Mouse (Mus musculus) T-helper 17 cell (primary cell): ENCODE data around the gene Vps45.

Experiments
- in situ Hi-C, 2 experiments: fragments of 300-600 bp; cut with MboI, MseI; formaldehyde crosslinking; loops; 1 replicate in 1 of 2; 2 replicates in 1 of 2; pipeline ENCODE4 v1.15.1; 2025; ENCODE audit warnings: high pct_unique_total_duplicates in 2 of 2

Gene Vps45

DNA sequence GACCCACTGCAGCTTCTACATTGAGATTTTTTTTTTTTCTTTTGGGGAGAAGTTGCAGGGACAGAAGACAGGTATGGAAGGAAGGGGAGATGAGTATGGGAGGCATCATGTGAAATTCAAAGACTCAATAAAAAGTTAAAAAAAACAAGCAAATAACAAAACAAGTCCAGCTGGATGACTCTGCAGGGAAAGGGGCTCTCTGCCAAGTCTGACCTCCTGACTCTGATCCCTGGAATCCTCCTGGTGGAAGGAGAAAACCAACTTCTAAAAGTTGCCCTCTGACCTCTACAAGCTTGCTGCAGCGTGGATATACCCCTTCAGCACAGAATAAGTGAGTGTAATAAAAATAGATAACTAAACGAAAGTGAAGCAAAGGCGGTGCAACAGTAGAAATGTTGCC lies 20.4 kb upstream of the Vps45 start:
- in situ Hi-C loops, result no loop called here

DNA sequence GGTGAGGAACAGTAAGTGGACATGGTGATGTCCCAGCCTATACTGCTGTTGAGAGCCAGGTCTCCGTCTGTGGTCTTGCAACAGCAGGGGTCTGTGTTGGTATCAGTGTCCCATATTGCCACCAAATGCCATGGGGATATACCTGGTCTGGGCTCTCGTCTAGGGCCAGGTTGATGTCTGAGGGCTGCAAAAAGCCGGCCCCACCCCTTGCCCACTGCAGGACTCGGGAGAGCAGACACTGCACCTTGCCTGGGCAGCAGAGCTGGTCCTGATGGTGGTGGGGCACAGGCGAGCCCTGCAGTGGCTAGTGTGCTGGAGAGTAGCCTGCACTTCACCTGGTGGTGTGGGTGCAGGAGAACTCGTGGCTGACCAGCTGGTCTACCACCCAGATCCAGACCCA lies 19.8 kb upstream of the Vps45 start:
- in situ Hi-C loops, result no loop called here

DNA sequence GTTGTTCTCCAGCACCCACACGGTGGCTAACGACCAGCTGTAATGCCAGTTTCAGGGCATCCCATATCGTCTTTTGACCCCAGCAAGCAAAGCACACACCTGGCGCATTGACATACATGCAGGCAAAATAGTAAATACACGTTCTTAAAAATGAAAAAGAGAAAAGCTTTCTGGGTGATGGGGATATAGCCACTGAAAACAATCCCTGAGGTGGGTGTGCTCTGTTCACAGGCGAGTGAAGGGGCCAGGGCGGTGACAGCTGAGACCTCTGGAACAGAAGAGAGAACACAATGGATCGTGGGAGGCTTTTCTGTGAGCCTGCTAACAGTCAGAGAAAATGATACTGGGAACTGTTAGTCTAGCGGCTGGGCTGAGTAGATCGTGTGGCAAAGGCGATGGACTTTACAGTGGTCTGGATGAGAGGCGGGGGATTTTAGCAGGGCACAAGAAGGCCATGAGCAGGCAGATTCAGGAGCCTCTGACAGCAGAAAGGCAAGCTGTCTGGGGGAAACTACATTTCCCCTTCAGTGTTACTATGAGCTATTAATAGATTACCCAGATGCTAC lies 14.7 kb upstream of the Vps45 start:
- in situ Hi-C loops, result no loop called here

DNA sequence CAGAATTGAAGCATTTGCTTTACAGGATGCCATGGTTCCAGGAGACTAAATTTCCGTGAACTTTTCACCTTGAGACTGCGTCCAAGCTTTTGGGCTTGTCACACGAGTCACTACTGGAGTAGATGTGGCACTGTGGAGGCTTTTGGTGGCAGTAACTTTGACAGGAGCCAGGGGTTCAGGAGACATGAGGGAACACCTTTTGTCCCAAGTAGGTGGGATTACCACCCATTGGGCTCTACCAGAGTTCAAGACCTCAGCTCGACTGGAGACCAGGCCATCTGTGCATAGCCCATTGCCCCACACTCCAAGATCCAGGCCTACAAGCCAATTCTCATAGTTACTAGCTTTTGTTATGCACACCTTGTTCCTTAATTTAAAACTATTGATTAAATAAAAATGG lies 12.0 kb upstream of the Vps45 start:
- in situ Hi-C loops, result no loop called here

DNA sequence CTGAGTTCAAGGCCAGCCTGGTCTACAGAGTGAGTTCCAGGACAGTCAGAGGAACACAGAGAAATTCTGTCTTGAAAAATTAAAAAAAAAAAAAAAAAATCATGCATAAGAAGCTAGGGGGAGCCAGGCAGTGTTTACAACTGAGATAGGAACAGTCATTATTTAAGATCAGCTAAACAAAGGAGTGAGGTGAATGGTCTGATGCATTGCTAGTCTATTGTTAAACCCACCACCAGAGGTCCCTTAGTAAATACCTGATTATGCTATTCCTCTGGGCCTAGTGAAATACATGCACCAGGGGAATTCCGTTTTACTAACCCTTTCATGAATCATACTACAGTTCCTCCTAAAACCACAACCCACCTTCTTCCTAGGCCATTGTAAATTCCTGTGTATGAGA lies 11.3 kb upstream of the Vps45 start:
- in situ Hi-C loops, result no loop called here

DNA sequence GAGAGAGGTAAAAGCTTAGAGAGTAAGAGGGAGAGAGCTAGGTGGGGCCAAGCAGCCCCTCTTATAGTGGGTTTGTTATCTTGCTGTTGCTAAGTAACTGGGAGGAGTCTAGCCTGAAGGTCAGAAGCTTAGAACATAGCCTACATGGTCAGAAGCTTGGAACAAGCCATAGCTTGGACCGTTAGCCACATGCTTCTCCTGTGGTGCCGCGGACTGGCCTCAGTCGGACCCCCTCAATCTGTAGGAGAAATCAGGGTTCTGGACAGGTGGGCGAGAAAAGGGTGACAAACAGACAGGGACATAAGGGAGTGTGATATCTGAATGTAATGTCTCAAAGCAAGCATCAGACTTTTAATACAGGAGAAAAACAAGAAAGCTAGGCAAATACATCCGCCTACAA lies 10.8 kb upstream of the Vps45 start:
- in situ Hi-C loops, result no loop called here

DNA sequence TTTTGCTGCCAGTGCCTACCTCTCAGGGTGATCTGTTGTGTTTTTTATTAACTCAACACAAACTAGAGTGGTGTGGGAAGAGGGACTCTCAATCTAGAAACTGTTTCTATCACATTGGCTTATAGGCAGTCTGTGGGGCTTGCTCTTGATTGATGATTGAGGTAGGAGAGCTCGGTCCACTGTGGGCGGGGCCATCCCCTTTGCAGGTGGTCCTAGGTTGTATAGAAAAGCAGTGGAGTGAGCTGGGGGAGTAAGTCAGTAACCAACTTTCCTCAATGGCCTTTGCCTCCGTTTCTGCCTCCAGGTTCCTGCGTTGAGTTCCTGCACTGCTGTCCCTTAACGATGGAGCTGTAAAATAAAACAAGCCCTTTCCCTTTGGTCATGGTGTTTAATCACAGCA lies 8.5 kb upstream of the Vps45 start:
- in situ Hi-C loops, result no loop called here

DNA sequence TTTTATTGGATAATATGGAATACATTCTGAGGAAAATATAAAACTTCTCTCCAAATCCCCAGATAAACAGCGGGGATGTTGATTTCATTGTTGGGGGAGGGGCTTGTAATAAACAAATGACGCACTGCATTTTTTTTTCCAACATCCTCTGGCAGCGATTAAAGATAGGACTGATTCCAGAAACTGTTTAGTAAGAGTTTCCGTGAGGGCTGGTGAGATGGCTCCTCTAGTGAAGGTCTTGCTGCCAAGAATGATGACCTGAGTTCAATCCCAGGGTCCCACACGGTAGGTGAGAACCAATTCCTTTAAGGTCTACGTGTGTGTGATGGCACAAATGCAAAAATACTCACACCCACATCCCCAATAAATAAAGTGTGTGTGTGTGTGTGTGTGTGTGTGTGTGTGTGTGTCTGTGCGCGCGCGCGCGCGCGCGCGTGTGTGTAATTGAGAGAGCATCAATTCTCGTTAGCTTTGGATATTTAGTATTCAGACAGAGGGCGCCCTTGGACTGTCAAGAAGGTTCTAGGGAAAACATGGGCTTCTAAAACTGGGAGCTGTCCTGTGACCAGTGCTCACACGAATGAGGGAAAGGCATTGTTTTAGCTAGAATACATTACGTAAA lies 7.6 kb upstream of the Vps45 start:
- in situ Hi-C loops, result no loop called here

DNA sequence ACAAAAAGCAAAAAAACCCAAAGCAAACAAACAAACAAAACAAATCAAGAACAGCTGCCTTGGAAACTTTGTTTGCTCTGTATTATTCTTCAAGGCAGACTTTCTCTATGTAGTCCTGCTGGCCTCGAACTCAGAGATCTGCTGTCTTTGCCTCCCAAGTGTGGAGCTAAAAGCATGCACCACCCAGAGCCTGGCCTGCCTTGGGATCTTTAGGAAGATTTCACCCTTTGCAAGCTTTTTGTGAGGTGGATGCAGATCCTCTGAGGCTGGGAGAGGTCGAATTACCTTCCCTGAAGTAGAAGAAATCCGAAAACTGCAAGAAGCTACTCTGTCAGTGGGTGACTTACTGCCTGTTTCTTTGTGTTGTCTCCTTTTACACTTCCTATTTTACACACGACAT lies 6.9 kb upstream of the Vps45 start:
- in situ Hi-C loops, result no loop called here

DNA sequence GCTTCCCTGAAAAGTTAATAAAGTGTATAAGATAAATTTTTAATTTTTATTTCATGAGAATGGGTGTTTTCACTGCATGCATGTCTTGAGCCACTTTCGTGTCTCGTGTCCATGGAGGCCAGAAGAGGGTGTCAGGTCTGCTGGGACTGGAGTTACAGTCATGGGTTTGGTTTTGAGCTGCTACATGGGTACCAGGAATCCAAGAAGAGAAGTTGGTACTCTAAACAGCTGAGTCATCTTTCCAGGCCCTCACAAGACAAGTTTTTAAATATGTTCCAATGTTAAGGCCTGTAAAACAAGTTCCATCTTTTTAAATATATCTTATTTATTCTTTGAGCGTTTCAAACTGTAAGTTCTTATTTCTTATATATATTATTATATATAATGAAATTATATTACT lies 6.0 kb upstream of the Vps45 start:
- in situ Hi-C loops, result no loop called here

DNA sequence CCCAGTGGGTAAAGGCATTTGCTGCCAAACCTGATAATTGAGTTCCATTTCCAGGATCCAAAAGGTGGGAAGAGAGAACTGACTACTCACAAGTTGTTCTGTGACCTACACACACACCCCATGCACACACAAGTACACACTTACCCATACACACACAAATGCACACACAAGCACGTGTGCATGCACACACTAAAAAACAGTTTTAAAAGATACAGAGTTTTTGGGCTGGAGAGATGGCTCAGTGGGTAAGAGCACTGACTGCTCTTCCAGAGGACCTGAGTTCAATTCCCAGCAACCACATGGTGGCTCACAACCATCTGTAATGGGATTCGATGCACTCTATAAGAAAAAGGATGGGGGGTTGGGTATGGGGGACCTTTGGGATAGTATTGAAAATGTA lies 5.0 kb upstream of the Vps45 start:
- in situ Hi-C loops, result no loop called here

DNA sequence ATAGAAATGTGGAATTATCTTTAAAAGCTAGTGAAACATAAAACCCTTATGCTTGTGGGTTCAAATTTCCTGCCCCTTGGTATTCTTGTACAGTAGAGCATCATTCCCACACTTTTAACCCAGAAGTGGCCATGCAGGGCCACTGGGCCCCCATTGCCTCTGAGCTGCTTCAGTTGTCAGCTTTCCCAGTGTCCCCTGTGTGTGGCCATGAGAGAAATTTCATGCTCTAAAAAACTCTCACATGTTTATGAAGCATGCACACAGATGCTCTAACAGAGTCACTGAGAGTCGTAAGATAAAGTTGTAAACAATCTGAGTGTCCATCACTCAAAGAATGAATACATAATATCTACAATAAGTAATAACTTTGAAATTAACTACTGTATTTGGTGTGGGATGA lies 1.9 kb upstream of the Vps45 start:
- in situ Hi-C loops, result no loop called here

DNA sequence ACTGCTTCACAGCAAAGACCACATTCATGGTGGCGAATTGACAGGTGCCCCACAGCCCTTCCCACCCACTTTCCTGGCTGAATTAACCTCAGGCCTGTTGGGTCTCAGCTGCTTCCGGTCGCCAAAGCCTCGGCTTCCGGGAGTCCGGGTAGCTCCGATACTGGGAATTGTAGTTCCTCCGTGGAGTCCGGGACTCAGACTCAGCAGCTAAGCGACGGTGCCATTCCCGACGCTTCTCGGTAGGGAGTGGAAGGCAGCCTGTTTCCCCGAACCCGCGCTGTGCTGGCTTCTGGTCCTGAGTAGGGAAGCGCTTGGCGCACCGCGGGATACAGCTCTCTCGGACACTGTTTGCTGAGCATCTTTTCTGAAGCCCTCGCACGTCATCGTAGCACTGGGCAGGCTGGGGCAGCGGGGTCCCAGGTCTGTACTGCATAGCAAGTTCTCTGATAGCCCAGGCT lies 490 bp downstream of the Vps45 start:
- in situ Hi-C loops, result loop anchor here in 1 of 2 experiments (5.0 kb wide), 1 partner anchor 190 kb away; no protein-coding TSS in a partner anchor

DNA sequence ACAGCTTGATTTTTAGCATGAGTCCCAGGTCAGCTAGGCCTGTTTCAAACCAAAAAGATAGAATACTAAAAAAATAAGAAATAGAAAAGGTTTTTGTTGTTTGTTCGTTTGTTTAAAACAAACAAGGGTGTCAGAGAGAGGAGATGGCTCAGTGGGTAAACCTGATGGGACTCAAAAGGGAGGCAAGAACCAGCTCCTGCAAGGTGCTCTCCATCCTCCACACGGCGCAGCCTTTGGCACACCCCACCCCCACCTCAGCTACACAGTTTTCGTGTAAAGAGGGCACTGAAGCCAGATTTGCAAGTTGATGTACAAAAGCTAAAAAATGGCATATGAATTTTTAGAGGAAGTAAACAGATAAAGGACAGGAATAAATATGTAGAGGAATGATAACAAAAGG lies 2.2 kb downstream of the Vps45 start:
- in situ Hi-C loops, result loop anchor here in 1 of 2 experiments (5.0 kb wide), 1 partner anchor 189 kb away; no protein-coding TSS in a partner anchor

DNA sequence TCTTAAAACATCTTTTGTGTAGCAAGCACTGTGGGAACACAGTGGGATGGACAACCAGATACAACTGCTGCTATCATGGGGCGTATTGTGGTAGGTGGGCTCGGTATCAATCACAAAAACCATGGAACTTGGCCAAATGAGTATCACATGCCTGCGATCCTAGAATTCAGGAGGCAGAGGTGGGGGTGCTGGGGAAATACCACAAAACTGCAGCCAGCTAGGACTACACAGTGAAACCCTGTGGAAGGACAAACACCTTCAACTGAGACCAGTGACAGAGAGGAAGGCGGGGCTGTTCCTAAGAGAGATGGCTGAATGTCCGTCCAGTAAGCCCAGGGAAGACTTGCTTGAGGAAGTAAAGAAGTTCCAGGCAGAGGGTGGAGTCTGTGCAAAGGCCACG lies 3.0 kb downstream of the Vps45 start:
- in situ Hi-C loops, result loop anchor here in 1 of 2 experiments (5.0 kb wide), 1 partner anchor 188 kb away; no protein-coding TSS in a partner anchor

DNA sequence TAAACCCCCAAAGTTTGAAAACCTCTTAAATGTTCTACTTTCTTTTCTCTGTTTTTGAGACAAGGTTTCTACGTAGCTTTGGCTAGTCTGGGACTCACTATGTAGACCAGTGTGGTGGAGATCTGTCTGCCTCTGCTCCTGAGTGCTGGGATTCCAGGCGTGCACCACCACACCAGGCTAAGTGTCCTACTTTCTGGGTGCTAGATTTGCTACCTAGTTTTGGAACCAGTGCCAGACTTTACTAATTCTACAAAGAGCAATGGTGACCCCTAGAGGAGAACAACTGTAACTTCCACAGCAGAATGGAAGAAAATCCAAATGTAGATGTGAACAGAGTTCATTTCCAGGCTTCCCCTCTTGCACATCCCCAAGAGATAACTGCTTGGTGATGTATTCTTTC lies 6.4 kb downstream of the Vps45 start:
- in situ Hi-C loops, result loop anchor here in 1 of 2 experiments (5.0 kb wide), 1 partner anchor 90 kb away; no protein-coding TSS in a partner anchor

DNA sequence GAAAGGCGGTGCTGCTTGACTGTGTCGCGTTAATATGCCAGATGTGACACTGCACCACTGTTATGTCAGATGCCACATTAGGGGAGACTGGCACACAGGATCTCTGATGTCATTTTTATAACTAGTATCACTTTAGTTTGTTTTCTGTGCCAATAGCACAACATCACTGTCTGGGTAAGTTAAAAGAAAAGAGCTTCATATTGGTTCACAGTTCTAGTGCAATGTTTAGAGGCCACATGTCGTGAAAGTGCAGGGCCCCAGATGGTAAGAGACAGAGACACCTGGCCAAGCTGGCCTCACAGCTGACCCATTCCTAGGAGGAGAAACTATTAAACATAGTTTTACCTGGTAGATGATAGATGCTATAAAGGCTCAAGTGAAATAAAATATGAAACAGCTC lies 7.1 kb downstream of the Vps45 start:
- in situ Hi-C loops, result loop anchor here in 1 of 2 experiments (5.0 kb wide), 1 partner anchor 89 kb away; no protein-coding TSS in a partner anchor

DNA sequence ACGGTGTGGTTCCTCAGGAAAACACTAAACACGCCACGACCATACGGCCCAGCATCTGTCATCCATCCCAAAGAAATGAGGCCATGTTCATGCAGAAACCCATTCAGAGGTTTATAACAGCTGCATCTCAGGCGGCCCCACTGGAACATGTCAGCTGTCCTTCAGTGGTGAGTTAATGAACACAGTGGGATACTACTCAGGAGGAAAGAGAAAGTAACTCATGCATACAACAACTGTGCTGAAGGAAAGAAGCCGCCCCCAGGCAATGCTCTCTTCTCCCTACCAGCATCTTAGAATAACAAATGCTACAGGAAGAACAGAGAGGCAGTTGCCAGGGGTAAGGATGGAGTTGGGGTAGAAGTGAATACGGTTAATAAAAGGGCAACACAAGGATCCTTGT lies 7.5 kb downstream of the Vps45 start:
- in situ Hi-C loops, result loop anchor here in 1 of 2 experiments (5.0 kb wide), 1 partner anchor 88 kb away; no protein-coding TSS in a partner anchor

DNA sequence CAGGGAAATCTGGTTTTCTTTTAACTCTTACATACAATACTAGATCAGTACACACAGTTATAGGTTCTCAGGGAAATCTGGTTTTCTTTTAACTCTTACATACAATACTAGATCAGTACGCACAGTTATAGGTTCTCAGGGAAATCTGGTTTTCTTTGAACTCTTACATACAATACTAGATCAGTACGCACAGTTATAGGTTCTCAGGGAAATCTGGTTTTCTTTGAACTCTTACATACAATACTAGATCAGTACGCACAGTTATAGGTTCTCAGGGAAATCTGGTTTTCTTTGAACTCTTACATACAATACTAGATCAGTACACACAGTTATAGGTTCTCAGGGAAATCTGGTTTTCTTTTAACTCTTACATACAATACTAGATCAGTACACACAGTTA lies 13.7 kb downstream of the Vps45 start:
- in situ Hi-C loops, result loop anchor here (5.0 to 10.0 kb wide), 5 partner anchors 50 to 480 kb away; partner anchors contain the start of gene Plekho1 (in 1 of the 2)

DNA sequence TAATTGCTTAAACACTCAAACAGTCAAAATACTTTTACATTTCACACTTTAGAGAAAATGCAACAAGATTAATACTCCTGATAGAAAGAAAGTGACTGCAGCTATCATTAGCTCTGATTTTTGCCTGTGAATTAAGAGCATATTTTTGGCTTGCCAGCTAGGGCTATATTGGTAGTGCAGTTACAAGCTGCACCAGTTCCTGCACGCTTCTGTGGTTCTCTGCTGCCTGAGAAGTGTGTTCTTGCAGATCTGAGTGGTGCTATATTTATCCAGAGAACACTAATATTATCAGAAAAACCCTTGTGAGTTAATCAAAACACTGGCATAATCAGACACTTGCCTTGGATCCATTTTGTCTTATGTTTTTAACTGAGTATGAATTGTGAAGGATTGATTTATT lies 15.2 kb downstream of the Vps45 start:
- in situ Hi-C loops, result loop anchor here (5.0 to 10.0 kb wide), 5 partner anchors 48 to 478 kb away; partner anchors contain the start of gene Plekho1 (in 1 of the 2)

DNA sequence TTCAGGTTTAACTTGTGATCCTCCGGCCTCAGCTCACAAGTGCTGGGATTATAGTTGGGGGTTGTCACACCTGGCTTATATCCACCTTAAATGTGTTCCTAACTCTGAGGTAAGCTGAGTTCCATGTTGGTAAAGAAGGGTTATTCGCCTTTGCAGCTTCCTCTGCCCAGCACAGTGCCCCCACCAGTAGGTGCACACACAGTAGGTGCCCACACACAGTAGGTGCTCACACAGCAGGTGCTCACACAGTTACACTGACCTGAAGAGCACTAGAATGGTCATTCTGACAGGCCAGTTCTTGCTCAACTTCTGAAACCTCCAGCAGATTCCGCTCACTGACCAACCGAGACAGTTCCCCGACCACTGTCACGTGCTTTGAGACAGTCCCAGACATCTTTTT lies 17.2 kb downstream of the Vps45 start:
- in situ Hi-C loops, result loop anchor here (5.0 to 10.0 kb wide), 5 partner anchors 46 to 476 kb away; partner anchors contain the start of gene Plekho1 (in 1 of the 2)

DNA sequence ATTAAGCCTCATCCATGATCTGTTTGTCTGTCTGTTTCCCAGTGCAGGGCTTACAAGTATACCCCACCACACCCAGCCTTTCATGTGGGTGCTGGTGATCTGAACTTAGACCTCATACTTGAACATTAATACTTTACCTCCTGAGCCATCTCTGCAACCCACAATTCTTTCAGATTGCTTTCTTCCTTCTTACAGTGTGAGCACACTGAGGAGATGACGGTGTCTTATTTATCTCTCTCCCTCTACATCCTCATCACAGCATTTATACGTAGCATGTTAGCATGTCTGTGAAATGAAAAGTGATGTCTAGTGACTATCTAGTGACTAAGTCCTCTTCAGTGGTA lies 17.6 kb downstream of the Vps45 start:
- in situ Hi-C loops, result loop anchor here (5.0 to 10.0 kb wide), 5 partner anchors 46 to 476 kb away; partner anchors contain the start of gene Plekho1 (in 1 of the 2)
